Mouse (Mus musculus) right cerebral cortex, adult 2 months (tissue): ENCODE measurements around the gene Gm11567.
"Not testable (repeated sequence)": the region's sequence is repeated elsewhere in the genome, so short reads cannot be mapped to it uniquely, and the experiment has no call there.

Experiments used
- DNase-seq, 2 experiments: peaks; one replicate each; pipeline ENCODE4 v3.0.0; 2021 to 2022; ENCODE audit warnings: low spot score in 2 of 2

The Gm11567 gene

DNA sequence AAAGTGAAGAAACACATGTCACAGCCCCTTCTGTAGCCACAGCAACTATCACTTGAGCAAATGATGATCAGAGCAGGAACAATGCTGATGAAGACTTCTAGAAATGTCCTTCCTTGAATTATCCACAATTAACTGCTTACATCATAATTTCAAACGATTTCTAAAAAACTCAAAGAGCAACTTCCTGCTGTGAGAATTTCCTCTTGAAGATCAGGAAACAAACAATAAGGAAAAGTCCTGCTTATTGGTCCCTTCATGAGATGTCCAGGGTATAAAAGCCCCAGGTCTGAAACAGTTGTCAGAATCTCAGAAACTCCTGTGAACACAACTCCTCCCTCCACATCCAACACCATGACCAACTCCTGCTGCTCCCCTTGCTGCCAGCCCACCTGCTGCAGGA lies at the start of gene Gm11567:
Gm11567 (plus strand) TSS at position 301 of the 400 bp plus-strand sequence.
- DNase-seq: not testable (repeated sequence)

DNA sequence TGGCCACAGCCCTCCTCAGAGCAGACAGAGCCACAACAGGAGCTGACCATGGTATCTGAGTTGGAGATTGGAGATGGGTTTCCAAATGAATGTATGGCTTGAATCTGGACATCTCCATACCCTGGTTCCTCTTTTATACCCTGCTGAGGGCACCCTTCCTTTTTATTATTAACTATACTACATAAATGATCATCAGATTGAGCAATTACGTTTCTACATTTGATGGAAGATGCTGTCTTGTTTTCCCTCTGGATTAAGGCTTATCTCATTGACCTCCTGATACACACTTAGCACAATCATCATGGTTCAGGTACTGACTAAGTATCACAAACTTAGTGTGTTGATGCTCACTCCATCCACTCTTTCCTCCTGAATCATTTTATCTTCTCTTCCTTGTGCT lies 41.0 kb upstream of the Gm11567 start, which contains the start of gene 2300003K06Rik:
2300003K06Rik (minus strand) TSS at position 101 of the 400 bp plus-strand sequence.
- no peak for DNase-seq

DNA sequence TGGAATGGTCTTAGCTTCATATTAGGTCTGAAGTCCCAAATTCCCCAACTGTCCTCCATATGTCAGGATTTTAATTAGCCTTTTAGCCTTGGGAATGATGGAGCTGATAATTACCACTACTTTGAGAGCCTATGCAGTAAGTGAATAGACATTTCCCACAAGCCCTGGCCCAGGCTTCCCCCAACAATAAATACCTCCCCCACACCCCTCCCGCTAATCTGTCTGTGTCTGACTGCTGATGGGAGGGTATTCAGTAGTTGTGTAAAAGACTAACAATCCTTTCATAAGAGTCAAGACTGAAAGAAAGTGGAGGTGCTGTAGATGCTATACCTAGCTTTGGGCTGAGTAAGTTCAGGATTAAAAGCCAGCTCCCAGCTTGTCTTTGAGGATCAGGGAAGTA lies 36.8 kb upstream of the Gm11567 start:
- no peak for DNase-seq

GRCm38 (mm10) chr11:99846746-99847145 lies 32.2 kb upstream of the Gm11567 start:
- DNase-seq: no peak

DNA sequence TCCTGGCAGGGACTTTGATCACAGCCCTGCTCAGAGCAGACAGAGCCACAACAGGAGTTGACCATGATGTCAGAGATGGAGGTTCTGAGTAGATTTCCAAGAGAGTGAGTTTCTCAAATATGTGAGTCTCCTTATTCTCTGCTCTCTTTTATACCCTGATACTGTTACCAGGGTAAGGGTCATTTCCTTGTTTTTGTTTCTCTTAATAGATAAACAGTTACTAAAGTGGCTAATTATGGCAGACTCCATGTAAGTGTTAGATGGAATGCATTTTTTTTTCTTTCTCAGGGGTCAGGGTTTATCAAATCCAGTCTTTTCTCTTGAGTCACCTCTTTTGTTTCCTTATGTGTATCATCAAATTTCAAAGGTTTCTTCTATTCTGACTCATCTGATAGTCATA lies 27.5 kb upstream of the Gm11567 start, which contains the start of gene Krtap4-16:
Krtap4-16 (minus strand) TSS at position 101 of the 400 bp plus-strand sequence.
- no peak for DNase-seq

GRCm38 (mm10) chr11:99854121-99854520 lies 24.9 kb upstream of the Gm11567 start:
- no peak for DNase-seq

DNA sequence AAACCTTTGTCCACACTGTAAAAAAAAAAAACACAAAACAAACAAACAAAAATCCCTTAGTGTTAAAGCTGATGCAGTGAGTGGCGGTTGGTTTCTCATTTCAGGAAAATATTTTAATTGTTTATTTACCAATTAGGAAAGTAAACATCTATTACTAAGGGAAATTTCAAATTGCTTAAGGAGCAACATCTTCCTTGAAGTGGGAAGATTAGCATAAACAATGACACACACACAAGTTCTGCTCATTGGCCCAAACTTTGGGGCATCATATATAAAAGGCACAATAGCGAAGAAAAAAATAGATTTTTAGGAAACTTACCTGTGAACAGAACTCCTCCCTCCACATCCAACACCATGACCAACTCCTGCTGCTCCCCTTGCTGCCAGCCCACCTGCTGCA lies 21.4 kb upstream of the Gm11567 start, which contains the start of gene Gm11568:
Gm11568 (plus strand) TSS at position 301 of the 400 bp plus-strand sequence.
- DNase-seq: no peak

DNA sequence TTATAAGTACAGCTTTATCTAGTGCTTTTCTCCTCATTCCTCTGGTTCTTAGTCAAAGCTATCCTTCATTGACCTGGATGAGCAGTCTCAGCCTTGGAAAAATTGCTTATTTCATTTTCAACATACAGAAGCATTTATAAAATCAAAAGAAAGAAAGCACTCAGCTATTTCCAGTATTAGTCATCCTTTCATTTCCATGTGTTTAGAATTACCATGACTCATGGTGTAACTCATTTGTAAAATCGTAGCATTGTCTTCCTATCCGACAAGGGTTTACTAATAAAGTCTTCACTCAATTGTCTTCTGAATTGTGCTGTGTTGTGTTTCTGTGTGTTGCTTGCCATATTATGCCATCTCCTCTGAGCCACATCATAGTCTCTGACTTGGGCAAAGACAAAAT lies 20.2 kb upstream of the Gm11567 start:
- DNase-seq: peak in 1 of 2 experiments; percentile 4

- not testable (repeated sequence) for DNase-seq
These were observed 14.8 kb upstream of the Gm11567 start, which contains the start of gene Gm11559 for GRCm38 (mm10) chr11:99864176-99864575. Gene Gm11559 (plus strand): TSS chr11:99864476.

DNA sequence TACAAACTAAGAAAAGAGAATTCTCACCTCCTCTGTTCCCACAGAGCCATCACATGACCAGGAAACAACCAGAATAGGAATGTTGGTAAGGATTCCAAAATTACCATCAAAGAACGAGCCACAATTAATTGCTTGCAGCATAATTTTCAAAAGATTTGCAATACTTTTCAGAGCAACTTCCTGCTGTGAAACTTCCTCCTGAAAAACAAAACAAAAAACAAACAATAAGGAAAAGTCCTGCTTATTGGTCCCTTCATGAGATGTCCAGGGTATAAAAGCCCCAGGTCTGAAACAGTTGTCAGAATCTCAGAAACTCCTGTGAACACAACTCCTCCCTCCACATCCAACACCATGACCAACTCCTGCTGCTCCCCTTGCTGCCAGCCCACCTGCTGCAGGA lies 5.9 kb upstream of the Gm11567 start, which contains the start of gene Krtap9-1:
Krtap9-1 (plus strand) TSS at position 301 of the 400 bp plus-strand sequence.
- not testable (repeated sequence) for DNase-seq

GRCm38 (mm10) chr11:99907620-99908019 lies 28.6 kb downstream of the Gm11567 start, which contains the start of gene Krtap31-1:
Gene Krtap31-1 (plus strand): TSS chr11:99907920.
- no peak for DNase-seq

DNA sequence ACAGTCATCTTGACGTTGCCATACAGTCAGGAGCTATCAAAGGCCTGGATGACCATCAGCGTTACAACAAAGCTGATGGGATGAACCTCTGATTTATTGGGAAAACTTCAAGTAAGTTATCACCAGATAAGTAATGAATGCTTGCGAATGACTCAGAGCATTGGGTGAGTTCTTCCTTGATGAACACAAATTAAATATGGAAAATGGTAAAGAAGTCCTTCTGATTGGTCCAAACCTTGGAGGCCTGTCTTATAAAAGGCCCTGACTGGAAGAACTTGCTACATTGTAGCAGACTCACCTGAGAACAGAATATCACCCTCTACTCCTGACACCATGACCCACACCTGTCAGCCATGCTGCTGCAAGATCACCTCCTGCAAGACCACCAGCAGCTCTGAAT lies 35.5 kb downstream of the Gm11567 start, which contains the start of gene Gm11565:
Gm11565 (plus strand) TSS at position 301 of the 400 bp plus-strand sequence.
- DNase-seq: no peak
